Mouse (Mus musculus) cerebellum, adult 2 months (tissue): ENCODE measurements at regions not wholly inside any gene's neighbourhood (a gene's known extent, or its start where the extent isn't known, plus 50 kb on each side); places are given as distances from the start of the nearest gene placed in this dataset.

ENCODE experiments used
- DNase-seq, 2 experiments: peaks; one replicate each; pipeline ENCODE4 v3.0.0; 2021
- H3K27ac ChIP-seq: fragments of 200-500 bp; 2 replicates; pipeline ENCODE4 v1.5.1; 2012; ENCODE audit warnings: low read length, control low read depth, inconsistent platforms; ENCODE audit not compliant: insufficient read depth
- H3K27me3 ChIP-seq: fragments of 200-500 bp; 2 replicates; pipeline ENCODE4 v1.6.1; 2012; ENCODE audit warnings: inconsistent platforms, mild to moderate bottlenecking, low read length, moderate library complexity; ENCODE audit not compliant: control insufficient read depth, insufficient read depth
- H3K4me1 ChIP-seq: fragments of 200-500 bp; 2 replicates; pipeline ENCODE4 v1.6.1; 2011; ENCODE audit warnings: low read length; ENCODE audit not compliant: control insufficient read depth, insufficient read depth
- H3K4me3 ChIP-seq: fragments of 200-500 bp; replicated peaks from 2 replicates; pipeline ENCODE3; 2011; ENCODE audit warnings: mild to moderate bottlenecking, low read depth, low read length, control low read depth; ENCODE audit not compliant: insufficient read depth
- CTCF ChIP-seq: fragments of 200-500 bp; IDR thresholded peaks from 2 replicates; pipeline ENCODE4 v1.5.1; 2011; ENCODE audit warnings: low read depth, mild to moderate bottlenecking, control low read depth, low read length, moderate library complexity, borderline replicate concordance; ENCODE audit not compliant: insufficient read depth
- POLR2A ChIP-seq: fragments of 200-500 bp; IDR thresholded peaks from 2 replicates; pipeline ENCODE4 v1.6.1; 2011; ENCODE audit warnings: low read length, control low read depth, borderline replicate concordance; ENCODE audit not compliant: insufficient read depth
- WGBS: fragments of 180-500 bp; shearing (Covaris S2); methylation state at CpG from one replicate; pipeline ENCODE4 v1.1.7; 2018; 5-methylcytosine and 5-hydroxymethylcytosine counted together

DNA sequence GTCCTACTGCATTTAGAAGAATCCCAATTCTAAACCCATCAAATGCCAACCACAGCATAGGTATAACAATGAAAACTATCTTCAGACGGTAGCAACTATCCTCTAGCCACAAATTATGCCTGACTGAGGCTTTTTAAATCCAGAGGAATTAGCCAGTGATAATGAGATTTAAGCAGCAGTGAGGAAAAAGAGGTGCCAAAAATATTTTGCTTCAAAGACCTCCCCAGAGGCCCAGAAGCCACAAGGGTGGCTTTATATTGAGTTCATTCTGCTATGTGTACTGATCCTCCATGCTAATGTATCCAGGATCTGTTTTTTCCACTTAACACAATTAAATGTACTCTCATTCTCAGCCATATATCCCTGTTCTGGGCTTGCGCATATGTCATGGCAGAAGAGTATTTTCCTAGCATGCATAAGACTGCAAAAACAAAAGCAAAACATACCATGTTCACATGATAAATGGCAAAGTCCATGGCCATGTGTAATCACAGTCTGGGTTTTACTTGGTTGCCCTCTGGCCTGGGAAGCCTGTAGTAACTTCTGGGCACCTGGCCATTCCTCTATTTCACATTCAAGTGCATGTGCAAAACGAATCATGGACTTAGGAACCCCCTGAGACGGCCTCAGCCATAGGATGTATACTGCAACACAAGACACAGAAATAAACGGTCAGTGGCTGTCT is 113.6 kb upstream of the Tsc22d2 start:
- Histone ChIP-seq H3K4me1 (no peaks in the 10 kb centered on the region), H3K27me3 (no peaks in the 10 kb centered on the region), H3K27ac (no peak overlapping the region), H3K4me3 (no peak overlapping the region)
- no peak for DNase-seq
- TF ChIP-seq POLR2A: no peak
- 44% methylated on average over 5 of the region's 5 CpGs for WGBS

DNA sequence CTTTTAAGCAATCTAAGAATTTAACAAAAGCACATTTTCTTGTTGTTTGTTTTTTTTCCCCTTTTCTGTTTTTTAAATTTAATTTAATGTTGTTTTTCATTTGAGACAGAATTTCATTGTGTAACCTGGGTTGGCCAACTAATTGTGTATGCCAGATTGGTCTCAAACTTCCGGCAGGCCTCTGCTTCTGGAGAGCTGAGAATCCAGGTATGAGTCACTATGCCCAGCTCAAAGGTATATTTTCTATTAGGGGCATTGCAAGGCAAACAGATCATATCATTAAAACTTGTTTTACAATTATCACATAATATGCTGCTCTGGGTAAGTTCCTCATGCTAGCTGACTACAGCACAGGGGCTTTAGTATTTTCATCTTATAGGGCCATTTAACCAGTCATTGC is 112.2 kb upstream of the Tsc22d2 start:
- Histone ChIP-seq H3K27me3 (no peaks in the 10 kb centered on the region), H3K4me1 (no peaks in the 10 kb centered on the region), H3K27ac (no peak overlapping the region), H3K4me3 (no peak overlapping the region)
- TF ChIP-seq CTCF (no peak), POLR2A (no peak)
- no peak for DNase-seq
- WGBS: 98% methylated on average over 1 of the region's 1 CpGs

GRCm38 (mm10) chr3:58303746-58304145 is 110.8 kb upstream of the Tsc22d2 start:
- 26% methylated on average over 3 of the region's 3 CpGs for WGBS
- no peak for DNase-seq

GRCm38 (mm10) chr3:58309601-58310000 is 104.9 kb upstream of the Tsc22d2 start:
- Histone ChIP-seq H3K4me3 (no peak overlapping the region), H3K4me1 (no peaks in the 10 kb centered on the region), H3K27ac (no peak overlapping the region), H3K27me3 (no peaks in the 10 kb centered on the region)
- no peak for DNase-seq
- WGBS: 70% methylated on average over 8 of the region's 8 CpGs
- TF ChIP-seq POLR2A (no peak), CTCF (no peak)

More at GRCm38 (mm10) chr3:58303746-58304145, 110.8 kb upstream of the Tsc22d2 start:
- H3K27ac ChIP-seq: no peak overlapping the region
- H3K4me1 ChIP-seq: no peaks in the 10 kb centered on the region
- H3K4me3 ChIP-seq: no peak overlapping the region
- TF ChIP-seq CTCF (no peak), POLR2A (no peak)
- H3K27me3 ChIP-seq: no peaks in the 10 kb centered on the region

DNA sequence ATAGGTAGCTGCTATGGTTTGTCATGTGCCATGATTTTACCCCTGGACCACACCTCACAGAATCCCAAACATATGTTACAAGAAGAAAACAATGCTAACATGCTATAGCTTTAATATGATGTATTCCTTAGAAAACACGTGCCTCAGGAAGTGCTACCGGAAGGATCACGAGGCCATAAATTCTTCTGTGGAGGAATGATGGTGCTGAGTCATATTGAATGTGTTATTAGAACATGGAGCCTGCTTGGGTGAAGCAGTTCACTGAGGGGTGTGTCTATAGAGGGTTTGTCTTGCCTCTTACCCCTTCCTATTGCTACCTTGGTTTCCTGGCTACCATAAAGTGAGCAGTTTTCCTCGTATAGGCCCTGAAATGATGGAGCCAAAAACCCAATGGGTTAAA is 104.1 kb upstream of the Tsc22d2 start:
- Histone ChIP-seq H3K27me3 (no peaks in the 10 kb centered on the region), H3K4me1 (no peaks in the 10 kb centered on the region), H3K27ac (no peak overlapping the region), H3K4me3 (no peak overlapping the region)
- TF ChIP-seq CTCF (no peak), POLR2A (no peak)
- 92% methylated on average over 4 of the region's 4 CpGs for WGBS
- DNase-seq: no peak

GRCm38 (mm10) chr3:58311104-58311685 is 103.3 kb upstream of the Tsc22d2 start:
- no peak overlapping the region for H3K4me3 ChIP-seq
- 95% methylated on average over 5 of the region's 5 CpGs for WGBS
- H3K27me3 ChIP-seq: no peaks in the 10 kb centered on the region
- no peak for DNase-seq
- TF ChIP-seq POLR2A (no peak), CTCF (no peak)
- no peaks in the 10 kb centered on the region for H3K4me1 ChIP-seq
- no peak overlapping the region for H3K27ac ChIP-seq

- WGBS: 62% methylated on average over 6 of the region's 6 CpGs
These were observed 101.9 kb upstream of the Tsc22d2 start for GRCm38 (mm10) chr3:58312623-58313022.

GRCm38 (mm10) chr3:58315236-58315635 is 99.3 kb upstream of the Tsc22d2 start:
- Histone ChIP-seq H3K27ac (no peak overlapping the region), H3K4me3 (no peak overlapping the region), H3K4me1 (no peaks in the 10 kb centered on the region), H3K27me3 (no peaks in the 10 kb centered on the region)
- no peak for DNase-seq
- TF ChIP-seq POLR2A: no peak
- TF ChIP-seq CTCF: no peak
- 64% methylated on average over 6 of the region's 6 CpGs for WGBS

More at GRCm38 (mm10) chr3:58312623-58313022, 101.9 kb upstream of the Tsc22d2 start:
- no peak for DNase-seq
- Histone ChIP-seq H3K27ac (no peak overlapping the region), H3K4me1 (no peaks in the 10 kb centered on the region), H3K27me3 (no peaks in the 10 kb centered on the region), H3K4me3 (no peak overlapping the region)
- TF ChIP-seq CTCF (no peak), POLR2A (no peak)
